Mouse (Mus musculus) MEL (cell line): ENCODE results near the gene Cenph. TPM values are rescaled to one million over a fixed set of nuclear protein-coding genes. Genes with fewer than 3 reads are reported as not detected.
"Not testable (repeated sequence)": the region's sequence is repeated elsewhere in the genome, so short reads cannot be mapped to it uniquely, and the experiment has no call there.

Experiments
- DNase-seq: peaks from one replicate; pipeline ENCODE4 v3.0.0; 2011; ENCODE audit warnings: low read depth, low spot score
- H3K27ac ChIP-seq: 2 replicates; pipeline ENCODE4 v1.5.1; 2012; ENCODE audit warnings: low read depth, mild to moderate bottlenecking, control low read depth, low read length, moderate library complexity; ENCODE audit not compliant: control insufficient read depth
- H3K27me3 ChIP-seq, 2 experiments: fragments of 150-350 bp in 1 of 2; sonication (generic) in 1 of 2; 2 replicates each; pipeline ENCODE4 v1.6.1; 2012; ENCODE audit warnings: low read length in 2 of 2, mild to moderate bottlenecking in 2 of 2, improper control_type of control experiment in 1 of 2, moderate library complexity in 1 of 2; ENCODE audit not compliant: insufficient read depth in 2 of 2, control insufficient read depth in 1 of 2
- H3K36me3 ChIP-seq, 2 experiments: 2 replicates each; pipeline ENCODE4 v1.6.1; 2012 to 2014; ENCODE audit warnings: low read length in 2 of 2, improper control_type of control experiment in 1 of 2, inconsistent platforms in 1 of 2, mild to moderate bottlenecking in 1 of 2; ENCODE audit not compliant: insufficient read depth in 2 of 2, control insufficient read depth in 1 of 2
- H3K4me1 ChIP-seq, 2 experiments: fragments of 150-350 bp in 1 of 2; sonication (generic) in 1 of 2; 2 replicates each; pipeline ENCODE4 v1.6.1; 2012; ENCODE audit warnings: low read length in 2 of 2, improper control_type of control experiment in 1 of 2, mild to moderate bottlenecking in 1 of 2; ENCODE audit not compliant: insufficient read depth in 2 of 2, control insufficient read depth in 1 of 2
- H3K4me3 ChIP-seq, 2 experiments: fragments of 150-350 bp in 1 of 2; sonication (generic) in 1 of 2; 2 replicates each; pipeline ENCODE4 v1.5.1; 2012; ENCODE audit warnings: low read depth in 2 of 2, low read length in 2 of 2, mild to moderate bottlenecking in 2 of 2, moderate library complexity in 2 of 2, control low read depth in 1 of 2, improper control_type of control experiment in 1 of 2; ENCODE audit not compliant: control insufficient read depth in 1 of 2, insufficient read depth in 1 of 2
- H3K79me2 ChIP-seq: 2 replicates; pipeline ENCODE4 v1.6.1; 2012; ENCODE audit warnings: mild to moderate bottlenecking, low read length, moderate library complexity; ENCODE audit not compliant: control insufficient read depth, poor library complexity, insufficient read depth
- H3K9ac ChIP-seq: 2 replicates; pipeline ENCODE4 v1.6.1; 2012; ENCODE audit warnings: low read depth, mild to moderate bottlenecking, control low read depth, low read length, moderate library complexity; ENCODE audit not compliant: control insufficient read depth, poor library complexity, severe bottlenecking
- H3K9me3 ChIP-seq: fragments of 150-350 bp; sonication (generic); replicated peaks from 2 replicates; pipeline ENCODE4 v1.6.1; 2012; ENCODE audit warnings: mild to moderate bottlenecking, low read length, improper control_type of control experiment, moderate library complexity; ENCODE audit not compliant: insufficient read depth
- CHD1 ChIP-seq: IDR thresholded peaks from 2 replicates; pipeline ENCODE4 v1.6.1; 2012; ENCODE audit warnings: low read depth, mild to moderate bottlenecking, inconsistent platforms, low read length, improper control_type of control experiment
- E2F4 ChIP-seq: IDR thresholded peaks from 2 replicates; pipeline ENCODE4 v1.6.1; 2011; ENCODE audit warnings: low read depth, low read length, improper control_type of control experiment, borderline replicate concordance
- ELF1 ChIP-seq: IDR thresholded peaks from 2 replicates; pipeline ENCODE4 v1.6.1; 2014; ENCODE audit warnings: low read depth, mild to moderate bottlenecking, inconsistent platforms, low read length, improper control_type of control experiment, moderate library complexity
- HCFC1 ChIP-seq: IDR thresholded peaks from 2 replicates; pipeline ENCODE4 v1.6.1; 2012; ENCODE audit warnings: low read depth, mild to moderate bottlenecking, inconsistent platforms, low read length, improper control_type of control experiment, moderate library complexity
- JUND ChIP-seq: IDR thresholded peaks from 2 replicates; pipeline ENCODE4 v1.6.1; 2011; ENCODE audit warnings: low read depth, mild to moderate bottlenecking, improper control_type of control experiment, low read length
- MEF2A ChIP-seq: IDR thresholded peaks from 2 replicates; pipeline ENCODE4 v1.6.1; 2014; ENCODE audit warnings: low read depth, mild to moderate bottlenecking, inconsistent platforms, low read length, improper control_type of control experiment; ENCODE audit not compliant: poor library complexity, insufficient replicate concordance, severe bottlenecking; ENCODE audit errors: extremely low read depth
- MXI1 ChIP-seq: IDR thresholded peaks from 2 replicates; pipeline ENCODE4 v1.6.1; 2011; ENCODE audit warnings: mild to moderate bottlenecking, low read depth, low read length, improper control_type of control experiment
- MYB ChIP-seq: IDR thresholded peaks from 2 replicates; pipeline ENCODE4 v1.6.1; 2011; ENCODE audit warnings: mild to moderate bottlenecking, low read depth, low read length, improper control_type of control experiment
- MYC ChIP-seq: IDR thresholded peaks from 2 replicates; pipeline ENCODE4 v1.6.1; 2011; ENCODE audit warnings: low read depth, mild to moderate bottlenecking, low read length, improper control_type of control experiment, moderate library complexity
- NELFE ChIP-seq: IDR thresholded peaks from 2 replicates; pipeline ENCODE4 v1.6.1; 2011; ENCODE audit warnings: low read depth, low read length, improper control_type of control experiment
- POLR2A ChIP-seq, 2 experiments: IDR thresholded peaks; 2 replicates each; pipeline ENCODE4 v1.6.1; 2011 to 2012; ENCODE audit warnings: low read length in 2 of 2, mild to moderate bottlenecking in 2 of 2, control low read depth in 1 of 2, improper control_type of control experiment in 1 of 2, low read depth in 1 of 2, moderate library complexity in 1 of 2; ENCODE audit not compliant: control insufficient read depth in 1 of 2, insufficient read depth in 1 of 2, poor library complexity in 1 of 2
- SMC3 ChIP-seq: IDR thresholded peaks from 2 replicates; pipeline ENCODE4 v1.6.1; 2011; ENCODE audit warnings: low read depth, low read length, improper control_type of control experiment
- UBTF ChIP-seq: IDR thresholded peaks from 2 replicates; pipeline ENCODE4 v1.6.1; 2012; ENCODE audit warnings: low read depth, mild to moderate bottlenecking, inconsistent platforms, low read length, improper control_type of control experiment, moderate library complexity, borderline replicate concordance; ENCODE audit not compliant: insufficient read depth
- USF1 ChIP-seq: IDR thresholded peaks from 2 replicates; pipeline ENCODE4 v1.6.1; 2014; ENCODE audit warnings: low read depth, mild to moderate bottlenecking, inconsistent platforms, low read length, improper control_type of control experiment, moderate library complexity
- USF2 ChIP-seq, 2 experiments: IDR thresholded peaks; 2 replicates each; pipeline ENCODE4 v1.6.1; 2011 to 2012; ENCODE audit warnings: improper control_type of control experiment in 2 of 2, low read length in 2 of 2, borderline replicate concordance in 1 of 2, inconsistent platforms in 1 of 2, low read depth in 1 of 2, mild to moderate bottlenecking in 1 of 2; ENCODE audit not compliant: insufficient read depth in 1 of 2
- ZC3H11A ChIP-seq: IDR thresholded peaks from 2 replicates; pipeline ENCODE4 v1.6.1; 2012; ENCODE audit warnings: low read depth, mild to moderate bottlenecking, inconsistent platforms, low read length, improper control_type of control experiment
- ZMIZ1 ChIP-seq: IDR thresholded peaks from 2 replicates; pipeline ENCODE4 v1.6.1; 2012; ENCODE audit warnings: low read depth, mild to moderate bottlenecking, inconsistent platforms, low read length, improper control_type of control experiment, moderate library complexity
- polyA plus RNA-seq, 2 experiments: library from polyadenylated mRNA; stranded (reverse) in 1 of 2; unstranded in 1 of 2; fragments of >175 nt in 1 of 2; fragments of >200 nt in 1 of 2; gene quantifications; 2 replicates each; pipeline versions ENCODE4 v1.2.1 to v1.2.4; 2012; ENCODE audit warnings: low replicate concordance in 2 of 2, low read depth in 1 of 2; ENCODE audit not compliant: insufficient read length in 2 of 2, insufficient read depth in 1 of 2, missing spikeins in 1 of 2
- total RNA-seq: library from RNA; depleted of rRNA; stranded (reverse); fragments of 300-350 nt; gene quantifications from 2 replicates; pipeline ENCODE4 v1.2.3, GENCODE M21; 2012

The Cenph gene
- total and polyA plus RNA-seq, 3 experiments, result 33.3 to 48.8 TPM; not detected in 1

DNA sequence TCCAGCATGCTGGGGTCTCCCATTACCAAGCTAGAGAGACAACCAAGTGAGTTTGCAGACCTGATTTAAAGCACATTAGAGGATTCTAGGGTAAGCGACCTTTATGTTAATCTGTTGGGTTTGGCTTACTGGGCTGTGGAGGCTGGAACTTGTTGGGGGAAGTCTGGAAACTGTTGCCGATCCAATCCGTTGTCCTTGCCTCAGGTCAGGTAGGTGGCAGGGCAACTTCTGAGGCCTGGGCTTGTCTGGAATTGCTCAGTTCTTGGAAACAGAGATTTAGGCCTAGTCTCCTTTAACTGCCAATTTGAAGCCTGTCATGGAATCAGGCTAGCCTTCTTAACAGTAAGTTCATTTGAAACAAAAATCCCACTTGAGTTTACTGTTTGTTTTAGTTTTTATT lies 13.4 kb upstream of the Cenph start:
- DNase-seq, result no peak
- TF ChIP-seq MYC (no peak), CHD1 (no peak), MYB (no peak), UBTF (no peak), ZMIZ1 (no peak), POLR2A (IDR thresholded peaks at IDR 0.05; ENCODE audit: control insufficient read depth in 1 of 2, insufficient read depth in 1 of 2, low read depth in 1 of 2, low read length in 2 of 2, poor library complexity in 1 of 2) (no peak), MEF2A (no peak), ELF1 (no peak), ZC3H11A (no peak), USF2 (IDR thresholded peaks at IDR 0.05; ENCODE audit: borderline replicate concordance in 1 of 2, insufficient read depth in 1 of 2, low read depth in 1 of 2, low read length in 2 of 2) (no peak)
- TF ChIP-seq, all 39 proteins: peak for 0
- H3K79me2 ChIP-seq, result peaks cover 22% of the 10 kb centered on the region
- no peak overlapping the region for H3K27ac ChIP-seq
- no peak overlapping the region for H3K4me3 ChIP-seq
- H3K9me3 ChIP-seq, result no peaks in the 10 kb centered on the region
- peaks cover 11 to 12% of the 10 kb centered on the region in 2 experiments for H3K36me3 ChIP-seq
- peaks cover 6 to 13% of the 10 kb centered on the region in 2 experiments for H3K4me1 ChIP-seq
- no peak overlapping the region for H3K9ac ChIP-seq
- H3K27me3 ChIP-seq, result no peaks in the 10 kb centered on the region

DNA sequence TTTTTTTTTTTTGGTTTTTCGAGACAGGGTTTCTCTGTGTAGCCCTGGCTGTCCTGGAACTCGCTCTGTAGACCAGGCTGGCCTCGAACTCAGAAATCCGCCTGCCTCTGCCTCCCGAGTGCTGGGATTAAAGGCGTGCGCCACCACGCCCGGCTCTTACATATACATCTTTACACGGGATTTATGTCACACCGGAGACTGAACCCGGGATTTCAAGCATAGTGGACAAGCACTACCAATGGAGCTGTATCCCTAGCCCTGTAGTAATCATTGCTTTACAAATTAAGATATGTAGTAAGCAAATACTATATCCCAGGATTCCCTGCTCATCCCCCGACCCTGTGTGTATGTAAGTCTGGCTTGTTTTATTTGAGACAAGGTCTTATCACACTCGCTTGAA lies 12.4 kb upstream of the Cenph start:
- Histone ChIP-seq H3K36me3 (peaks cover 20 to 22% of the 10 kb centered on the region in 2 experiments), H3K4me1 (peaks cover 8 to 18% of the 10 kb centered on the region in 2 experiments)

GRCm38 (mm10) chr13:100787316-100788010 lies 11.8 kb upstream of the Cenph start:
- TF ChIP-seq USF1 (no peak), E2F4 (no peak), MXI1 (no peak), POLR2A (IDR thresholded peaks at IDR 0.05; ENCODE audit: control insufficient read depth in 1 of 2, insufficient read depth in 1 of 2, low read depth in 1 of 2, low read length in 2 of 2, poor library complexity in 1 of 2) (no peak), JUND (no peak), HCFC1 (no peak), SMC3 (no peak), NELFE (no peak)
- TF ChIP-seq, all 39 proteins: peak for 0
- Histone ChIP-seq H3K4me1 (peaks cover 8 to 18% of the 10 kb centered on the region in 2 experiments), H3K79me2 (peaks cover 27% of the 10 kb centered on the region), H3K9ac (no peak overlapping the region), H3K36me3 (peaks cover 26 to 27% of the 10 kb centered on the region in 2 experiments), H3K27ac (no peak overlapping the region), H3K9me3 (no peaks in the 10 kb centered on the region), H3K4me3 (no peak overlapping the region), H3K27me3 (no peaks in the 10 kb centered on the region)
- DNase-seq, result no peak

More for the DNA sequence above, 12.4 kb upstream of the Cenph start:
- H3K4me3 ChIP-seq, H3K9ac ChIP-seq, H3K27me3 ChIP-seq, H3K27ac ChIP-seq, H3K9me3 ChIP-seq, DNase-seq: not testable (repeated sequence)
- peaks cover 27% of the 10 kb centered on the region for H3K79me2 ChIP-seq
